8 mouse cellular contexts compared by ENCODE assay signal in genomic region chr16:35984471-35984870, GRCm38 (mm10). TPM values are rescaled to one million over a fixed set of nuclear protein-coding genes. Genes with fewer than 3 reads are reported as not detected.
DNase-seq lines count a peak whose midpoint lies in the region; ATAC-seq and TF ChIP-seq lines count a peak whose summit lies in the region.

No protein-coding gene starts in this region.

- TF ChIP-seq CTCF in lung, embryonic 14.5 days (IDR thresholded peaks at IDR 0.05; ENCODE audit: low read depth) = no peak
- no peak for TF ChIP-seq CTCF in cortical plate, adult 2 months (IDR thresholded peaks at IDR 0.05; ENCODE audit: extremely low read depth, insufficient read depth, low read length)
- no peak for TF ChIP-seq CTCF in intestine, postnatal 0 days (IDR thresholded peaks at IDR 0.05; ENCODE audit: low read depth)
- TF ChIP-seq CTCF in small intestine, adult 2 months (IDR thresholded peaks at IDR 0.05; ENCODE audit: extremely low read depth, insufficient read length, insufficient replicate concordance, low read depth, low read length) = no peak

- H3K4me2 ChIP-seq in lung, embryonic 14.5 days = peak overlapping the region; percentile 77
- peak overlapping the region; percentile 76 for H3K4me2 ChIP-seq in intestine, postnatal 0 days (replicated peaks; ENCODE audit: low read depth)

- 44% methylated on average over 3 of the region's 3 CpGs for WGBS in lung, embryonic 14.5 days
- WGBS in intestine, postnatal 0 days = 38% methylated on average over 3 of the region's 3 CpGs
- WGBS in small intestine, adult 2 months = 24% methylated on average over 3 of the region's 3 CpGs

- no peak overlapping the region for H3K27ac ChIP-seq in lung, embryonic 14.5 days (ENCODE audit: low read depth)
- H3K27ac ChIP-seq in cortical plate, adult 2 months (ENCODE audit: insufficient read depth, low read length) = no peak overlapping the region
- no peak overlapping the region for H3K27ac ChIP-seq in intestine, postnatal 0 days (ENCODE audit: low read depth, low read length)
- H3K27ac ChIP-seq in small intestine, adult 2 months (ENCODE audit: insufficient read depth, low read depth, low read length) = no peak overlapping the region

- no peaks in the 10 kb centered on the region for H3K36me3 ChIP-seq in lung, embryonic 14.5 days (ENCODE audit: insufficient read depth)
- H3K36me3 ChIP-seq in intestine, postnatal 0 days (ENCODE audit: control insufficient read depth, insufficient read depth) = no peaks in the 10 kb centered on the region
- H3K36me3 ChIP-seq in small intestine, adult 2 months (ENCODE audit: control insufficient read depth, insufficient read depth, low read length) = no peaks in the 10 kb centered on the region

- TF ChIP-seq POLR2A in cortical plate, adult 2 months (IDR thresholded peaks at IDR 0.05; ENCODE audit: extremely low read depth, insufficient read depth, low read length) = no peak
- TF ChIP-seq POLR2A in small intestine, adult 2 months (IDR thresholded peaks at IDR 0.05; ENCODE audit: low read depth, low read length) = no peak

- 0 out of 2 replicates have a peak, but pooled peaks cover 5% of the 10 kb centered on the region for H3K27me3 ChIP-seq in lung, embryonic 14.5 days (ENCODE audit: insufficient read depth, low read length)
- no peaks in the 10 kb centered on the region for H3K27me3 ChIP-seq in intestine, postnatal 0 days (replicated peaks; ENCODE audit: control insufficient read depth, insufficient read depth, low read length)
- no peaks in the 10 kb centered on the region for H3K27me3 ChIP-seq in small intestine, adult 2 months (ENCODE audit: control insufficient read depth, insufficient read depth, low read length)

- no peaks in the 10 kb centered on the region for H3K9me3 ChIP-seq in lung, embryonic 14.5 days (ENCODE audit: low read depth, low read length)
- no peaks in the 10 kb centered on the region for H3K9me3 ChIP-seq in intestine, postnatal 0 days (ENCODE audit: control insufficient read depth)

- H3K4me3 ChIP-seq in lung, embryonic 14.5 days (ENCODE audit: low read depth, low read length) = peak overlapping the region; percentile 86
- peak overlapping the region; percentile 60; the same call in 1 of the 2 replicates for H3K4me3 ChIP-seq in cortical plate, adult 2 months (ENCODE audit: insufficient read depth, low read length)
- peak overlapping the region; percentile 69; the same call in 1 of the 2 replicates for H3K4me3 ChIP-seq in intestine, postnatal 0 days (ENCODE audit: low read depth, low read length)
- peak overlapping the region; percentile 10; the same call in 1 of the 2 replicates for H3K4me3 ChIP-seq in small intestine, adult 2 months (ENCODE audit: low read depth, low read length)

- no peaks in the 10 kb centered on the region for H3K4me1 ChIP-seq in lung, embryonic 14.5 days (ENCODE audit: insufficient read depth)
- peaks cover 4% of the 10 kb centered on the region for H3K4me1 ChIP-seq in cortical plate, adult 2 months (ENCODE audit: control insufficient read depth, insufficient read depth, low read length)
- H3K4me1 ChIP-seq in intestine, postnatal 0 days (replicated peaks; ENCODE audit: control insufficient read depth, insufficient read depth, low read length) = no peaks in the 10 kb centered on the region
- peaks cover 2% of the 10 kb centered on the region; the same call in 1 of the 2 replicates for H3K4me1 ChIP-seq in small intestine, adult 2 months (ENCODE audit: control insufficient read depth, insufficient read depth, insufficient read length, low read length)

- no peak for DNase-seq in lung, embryonic 14.5 days
- no peak for DNase-seq in lung, postnatal 4 days
- no peak for DNase-seq in ovary, postnatal 36 days (ENCODE audit: low spot score)

- peak overlapping the region; percentile 92; the same call in 1 of the 2 replicates for H3K9ac ChIP-seq in lung, embryonic 14.5 days
- H3K9ac ChIP-seq in intestine, postnatal 0 days (ENCODE audit: low read depth, low read length) = no peak overlapping the region

- no peak for ATAC-seq in lung, embryonic 14.5 days (ENCODE audit: insufficient read depth)
- no peak for ATAC-seq in intestine, postnatal 0 days
- no peak for ATAC-seq in cerebellum, adult (ENCODE audit: insufficient number of reproducible peaks, low FRiP score, low TSS enrichment)
- ATAC-seq in activated CD4-positive, CD25-positive, alpha-beta regulatory T cell, adult 4 months = no peak

RNA-seq across cellular contexts. Expression of gene Kpna1, which starts 5.9 kb away (rescaled TPM):
- 39.1 and 40.4 TPM in 2 replicates for polyA plus RNA-seq in lung, embryonic 14.5 days (2014; fragmentation: Nextera tagmentation; extraction: Ambion mirVana)
- 49.5 and 49.8 TPM in 2 replicates for polyA plus RNA-seq in cortical plate, adult 2 months (2012; rRNA removed)
- 17.6 and 22.2 TPM in 2 replicates for polyA plus RNA-seq in intestine, postnatal 0 days (2015; fragmentation: Nextera tagmentation; extraction: Ambion mirVana)
- 1.2 and 2.5 TPM in 2 replicates for polyA plus RNA-seq in small intestine, adult 2 months (2012; rRNA removed)
- polyA plus RNA-seq in activated CD4-positive, CD25-positive, alpha-beta regulatory T cell, adult 4 months (2017; shearing (Covaris generic)) = 10 to 100 TPM; 39.4 to 45.3 TPM

RNA-seq across cellular contexts. Expression of gene Dtx3l, which starts 45.5 kb away (rescaled TPM):
- polyA plus RNA-seq in lung, embryonic 14.5 days (2014; fragmentation: Nextera tagmentation; extraction: Ambion mirVana) = 4.9 and 5.6 TPM in 2 replicates
- 2.8 TPM in 2 replicates for polyA plus RNA-seq in cortical plate, adult 2 months (2012; rRNA removed)
- polyA plus RNA-seq in intestine, postnatal 0 days (2015; fragmentation: Nextera tagmentation; extraction: Ambion mirVana) = 10.6 and 11.8 TPM in 2 replicates
- polyA plus RNA-seq in small intestine, adult 2 months (2012; rRNA removed) = 5.5 and 16.7 TPM in 2 replicates
- 10 to 100 TPM; 61.6 to 62.8 TPM for polyA plus RNA-seq in activated CD4-positive, CD25-positive, alpha-beta regulatory T cell, adult 4 months (2017; shearing (Covaris generic))

RNA-seq across cellular contexts. Expression of gene Parp9, which starts 46.2 kb away (rescaled TPM):
- 4.7 and 5.2 TPM in 2 replicates for polyA plus RNA-seq in lung, embryonic 14.5 days (2014; fragmentation: Nextera tagmentation; extraction: Ambion mirVana)
- polyA plus RNA-seq in cortical plate, adult 2 months (2012; rRNA removed) = 3.9 and 4.0 TPM in 2 replicates
- 29.2 and 29.9 TPM in 2 replicates for polyA plus RNA-seq in intestine, postnatal 0 days (2015; fragmentation: Nextera tagmentation; extraction: Ambion mirVana)
- polyA plus RNA-seq in small intestine, adult 2 months (2012; rRNA removed) = 2.6 and 7.6 TPM in 2 replicates
- polyA plus RNA-seq in activated CD4-positive, CD25-positive, alpha-beta regulatory T cell, adult 4 months (2017; shearing (Covaris generic)) = 10 to 100 TPM; 83.1 to 86.9 TPM

RNA-seq across cellular contexts. Expression of gene Wdr5b, which starts 56.5 kb away (rescaled TPM):
- polyA plus RNA-seq in lung, embryonic 14.5 days (2014; fragmentation: Nextera tagmentation; extraction: Ambion mirVana) = 9.9 and 11.0 TPM in 2 replicates
- 4.4 and 4.8 TPM in 2 replicates for polyA plus RNA-seq in cortical plate, adult 2 months (2012; rRNA removed)
- polyA plus RNA-seq in intestine, postnatal 0 days (2015; fragmentation: Nextera tagmentation; extraction: Ambion mirVana) = 3.8 and 4.0 TPM in 2 replicates
- 0.39 and 0.60 TPM in 2 replicates for polyA plus RNA-seq in small intestine, adult 2 months (2012; rRNA removed)
- 1 to 10 TPM; 6.6 to 7.8 TPM for polyA plus RNA-seq in activated CD4-positive, CD25-positive, alpha-beta regulatory T cell, adult 4 months (2017; shearing (Covaris generic))

Comparison
In these comparisons a context has a peak if more than half of its experiments do, and no peak if none do; other contexts are left out.
1. H3K4me3 ChIP-seq: peak in every context shown above with its lines; median percentile 86 in lung, embryonic 14.5 days; 69 in intestine, postnatal 0 days; 60 in cortical plate, adult 2 months; 10 in small intestine, adult 2 months.